Mouse (Mus musculus): Measurements from ENCODE around the gene Gm17324. TPM values are rescaled to one million over a fixed set of nuclear protein-coding genes. Genes with fewer than 3 reads are reported as not detected.

The Gm17324 gene
- total RNA-seq (2023), result not detected

DNA sequence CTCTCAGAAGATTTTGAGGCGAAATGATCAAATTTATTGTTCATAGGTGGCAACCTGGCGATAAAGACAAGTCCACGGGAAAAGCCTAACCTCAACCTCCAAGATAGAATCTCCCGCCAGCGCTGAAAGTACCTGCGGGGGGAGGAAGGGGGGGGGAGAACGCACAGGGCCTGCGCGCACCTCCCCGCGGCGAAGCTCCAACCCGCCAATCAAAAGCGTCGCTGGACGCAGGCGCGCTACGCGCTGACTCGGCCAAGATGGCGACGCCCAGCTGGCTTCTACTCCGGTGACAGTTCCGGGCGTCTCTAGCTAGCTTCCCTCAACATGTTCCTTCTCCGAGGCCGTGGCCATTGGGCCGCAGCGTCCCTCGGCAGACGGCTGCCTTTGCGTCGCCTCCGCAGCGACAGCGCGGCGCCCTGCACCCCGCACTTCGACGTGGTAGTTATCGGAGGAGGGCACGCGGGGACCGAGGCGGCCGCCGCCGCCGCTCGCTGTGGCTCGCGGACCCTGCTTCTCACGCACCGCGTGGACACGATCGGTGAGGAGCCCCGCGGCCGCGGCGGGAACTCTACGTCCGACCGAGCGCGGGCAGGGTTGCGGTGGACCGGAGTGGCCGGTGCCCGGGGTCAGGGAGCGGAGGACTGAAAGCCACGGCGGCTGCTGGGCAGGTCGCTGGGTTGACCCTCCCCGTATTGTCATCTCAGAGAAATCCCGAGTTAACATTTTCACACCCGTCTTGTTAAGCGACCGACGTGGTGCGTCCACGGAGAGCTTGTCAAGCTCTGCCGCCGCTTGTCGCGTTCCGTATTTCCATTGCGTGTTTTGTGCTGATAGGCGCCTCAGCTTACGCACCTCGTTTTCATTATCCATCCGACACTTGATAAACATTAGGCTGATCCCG is at the start of gene Gm17324, which contains the start of gene Mto1:
TSS of gene Gm17324 (minus strand) at position 814 of the 901 bp plus-strand sequence.
TSS of gene Mto1 (plus strand) at position 236 of the 901 bp plus-strand sequence.

GRCm38 (mm10) chr9:78488890-78489420 is 40.4 kb upstream of the Gm17324 start, which contains the start of gene Eef1a1:
TSS of gene Eef1a1 (minus strand) at chr9:78489151.

GRCm38 (mm10) chr9:78442579-78443392 is 5.8 kb downstream of the Gm17324 start, which contains the start of gene Cgas:
TSS of gene Cgas (minus strand) at chr9:78443237.

Other genes with a start within 250 kb of the Gm17324 start
- gene Gsta1, start 218.1 kb downstream of the Gm17324 start, total RNA-seq (2023), result not detected
- not detected for gene Gm3776, start 191.7 kb downstream of the Gm17324 start, total RNA-seq (2023)
- gene Gm10639, start 158.9 kb downstream of the Gm17324 start, total RNA-seq (2023), result not detected
- gene Omt2a, start 134.0 kb downstream of the Gm17324 start, total RNA-seq (2023), result not detected
- not detected for gene Omt2b, start 121.2 kb downstream of the Gm17324 start, total RNA-seq (2023)
- gene Gsta2, start 93.0 kb downstream of the Gm17324 start, total RNA-seq (2023), result not detected
- not detected for gene Dppa5a, start 80.6 kb downstream of the Gm17324 start, total RNA-seq (2023)
- gene Ooep, start 70.1 kb downstream of the Gm17324 start, total RNA-seq (2023), result not detected
- not detected for gene Ddx43, start 53.0 kb downstream of the Gm17324 start, total RNA-seq (2023)
- 1 to 10 TPM; 7.9 to 9.1 TPM for gene Cgas, start 5.5 kb downstream of the Gm17324 start, total RNA-seq (2023)
- gene Mto1, start 578 bp downstream of the Gm17324 start, total RNA-seq (2023), result 10 to 100 TPM; 13.8 to 17.5 TPM
- gene Eef1a1, start 40.4 kb upstream of the Gm17324 start, total RNA-seq (2023), result 1,000 to 10,000 TPM; 3,507 to 3,694 TPM
- gene Slc17a5, start 139.3 kb upstream of the Gm17324 start, total RNA-seq (2023), result 1 to 10 TPM; 6.1 to 6.2 TPM
- gene Cd109, start 166.8 kb upstream of the Gm17324 start, total RNA-seq (2023), result under 1 TPM; 0.50 to 0.90 TPM